In genomic region chr15:84853261-84854137, GRCm38 (mm10) we compare ENCODE assay signal across 7 mouse cellular contexts. TPM values are rescaled to one million over a fixed set of nuclear protein-coding genes. Genes with fewer than 3 reads are reported as not detected.
DNase-seq lines count a peak whose midpoint lies in the region; ATAC-seq lines count a peak whose summit lies in the region.

No protein-coding gene starts in this region.

- H3K9ac ChIP-seq in limb, embryonic 13.5 days, result peak overlapping the region; percentile 73
- H3K9ac ChIP-seq in midbrain, embryonic 15.5 days, result peak overlapping the region; percentile 67
- peak overlapping the region; percentile 41; the same call in 1 of the 2 replicates for H3K9ac ChIP-seq in stomach, embryonic 15.5 days

- H3K27ac ChIP-seq in embryonic facial prominence, embryonic 10.5 days (replicated peaks), result peak overlapping the region; percentile 94
- peak overlapping the region; percentile 88 for H3K27ac ChIP-seq in limb, embryonic 13.5 days
- H3K27ac ChIP-seq in midbrain, embryonic 15.5 days, result peak overlapping the region; percentile 93
- peak overlapping the region; percentile 67 for H3K27ac ChIP-seq in stomach, embryonic 15.5 days

- under 1% methylated on average over 84 of the region's 84 CpGs for WGBS in embryonic facial prominence, embryonic 10.5 days
- under 1% methylated on average over 72 of the region's 84 CpGs for WGBS in limb, embryonic 13.5 days
- WGBS in midbrain, embryonic 15.5 days, result 1% methylated on average over 68 of the region's 84 CpGs
- 1% methylated on average over 64 of the region's 84 CpGs for WGBS in stomach, embryonic 15.5 days

- peaks cover 19% of the 10 kb centered on the region for H3K27me3 ChIP-seq in embryonic facial prominence, embryonic 10.5 days (replicated peaks; ENCODE audit: low read depth, poor library complexity, severe bottlenecking)
- peaks cover 17% of the 10 kb centered on the region for H3K27me3 ChIP-seq in limb, embryonic 13.5 days
- H3K27me3 ChIP-seq in midbrain, embryonic 15.5 days (replicated peaks), result no peaks in the 10 kb centered on the region
- H3K27me3 ChIP-seq in stomach, embryonic 15.5 days (replicated peaks), result peaks cover 8% of the 10 kb centered on the region

- no peaks in the 10 kb centered on the region; the same call in 1 of the 2 replicates for H3K36me3 ChIP-seq in embryonic facial prominence, embryonic 10.5 days (replicated peaks)
- no peaks in the 10 kb centered on the region for H3K36me3 ChIP-seq in limb, embryonic 13.5 days
- H3K36me3 ChIP-seq in midbrain, embryonic 15.5 days (replicated peaks), result no peaks in the 10 kb centered on the region
- no peaks in the 10 kb centered on the region for H3K36me3 ChIP-seq in stomach, embryonic 15.5 days

- peak overlapping the region; percentile 99 for H3K4me2 ChIP-seq in limb, embryonic 13.5 days (replicated peaks)
- peak overlapping the region; percentile 99 for H3K4me2 ChIP-seq in midbrain, embryonic 15.5 days
- peak overlapping the region; percentile 99 for H3K4me2 ChIP-seq in stomach, embryonic 15.5 days

- no peaks in the 10 kb centered on the region for H3K9me3 ChIP-seq in embryonic facial prominence, embryonic 10.5 days
- H3K9me3 ChIP-seq in limb, embryonic 13.5 days, result no peaks in the 10 kb centered on the region
- H3K9me3 ChIP-seq in midbrain, embryonic 15.5 days, result no peaks in the 10 kb centered on the region
- no peaks in the 10 kb centered on the region for H3K9me3 ChIP-seq in stomach, embryonic 15.5 days

- H3K4me1 ChIP-seq in embryonic facial prominence, embryonic 10.5 days, result peaks cover 58% of the 10 kb centered on the region
- H3K4me1 ChIP-seq in limb, embryonic 13.5 days, result peaks cover 42% of the 10 kb centered on the region
- peaks cover 59% of the 10 kb centered on the region for H3K4me1 ChIP-seq in midbrain, embryonic 15.5 days
- peaks cover 24% of the 10 kb centered on the region for H3K4me1 ChIP-seq in stomach, embryonic 15.5 days

- ATAC-seq in limb, embryonic 13.5 days (ENCODE audit: low FRiP score, low read depth), result peak; percentile 76
- ATAC-seq in midbrain, embryonic 15.5 days (replicated peaks), result peak; percentile 55
- peak; percentile 47; the same call in 1 of the 2 replicates for ATAC-seq in stomach, embryonic 15.5 days (ENCODE audit: insufficient read depth, low FRiP score, low read depth)

- peak overlapping the region; percentile 85 for H3K4me3 ChIP-seq in embryonic facial prominence, embryonic 10.5 days
- peak overlapping the region; percentile 73 for H3K4me3 ChIP-seq in limb, embryonic 13.5 days
- peak overlapping the region; percentile 85 for H3K4me3 ChIP-seq in midbrain, embryonic 15.5 days
- H3K4me3 ChIP-seq in stomach, embryonic 15.5 days (replicated peaks), result peak overlapping the region; percentile 71

- peak; percentile 70 to 75 for DNase-seq in adrenal gland, postnatal 4 days (ENCODE audit: low spot score in 2 of 2)
- peak; percentile 94 for DNase-seq in embryonic facial prominence, embryonic 10.5 days (ENCODE audit: low spot score)
- peak; percentile 73 to 80 for DNase-seq in heart, adult 18-20 months
- peak; percentile 77 for DNase-seq in kidney, adult 18-20 months

RNA-seq across cellular contexts. Expression of gene Phf21b, which starts 2.4 kb away (rescaled TPM):
- total RNA-seq in adrenal gland, postnatal 4 days (2021), result 1 to 10 TPM; 4.7 to 6.8 TPM
- 2.2 and 4.9 TPM in 2 replicates for polyA plus RNA-seq in embryonic facial prominence, embryonic 10.5 days (2016; fragmentation: Nextera tagmentation; extraction: Ambion mirVana)
- 1 to 10 TPM in 1 of 2 experiments, under 1 TPM in 1; 0.92 to 1.9 TPM for total RNA-seq in heart, adult 18-20 months (2021)
- polyA plus RNA-seq in limb, embryonic 13.5 days (2015; fragmentation: Nextera tagmentation; extraction: Ambion mirVana), result 0.48 and 0.73 TPM in 2 replicates
- polyA plus RNA-seq in midbrain, embryonic 15.5 days (2015; fragmentation: Nextera tagmentation; extraction: Ambion mirVana), result 6.0 and 7.6 TPM in 2 replicates
- polyA plus RNA-seq in stomach, embryonic 15.5 days (2015; fragmentation: Nextera tagmentation; extraction: Ambion mirVana), result 0.58 and 0.65 TPM in 2 replicates

Comparison
In these comparisons a context has a peak if more than half of its experiments do, and no peak if none do; other contexts are left out.
1. Peak in every context shown above with its lines: DNase-seq, ATAC-seq, H3K4me3 ChIP-seq and H3K27ac ChIP-seq.